ENCODE assay signal across 9 mouse cellular contexts in the genomic region with DNA sequence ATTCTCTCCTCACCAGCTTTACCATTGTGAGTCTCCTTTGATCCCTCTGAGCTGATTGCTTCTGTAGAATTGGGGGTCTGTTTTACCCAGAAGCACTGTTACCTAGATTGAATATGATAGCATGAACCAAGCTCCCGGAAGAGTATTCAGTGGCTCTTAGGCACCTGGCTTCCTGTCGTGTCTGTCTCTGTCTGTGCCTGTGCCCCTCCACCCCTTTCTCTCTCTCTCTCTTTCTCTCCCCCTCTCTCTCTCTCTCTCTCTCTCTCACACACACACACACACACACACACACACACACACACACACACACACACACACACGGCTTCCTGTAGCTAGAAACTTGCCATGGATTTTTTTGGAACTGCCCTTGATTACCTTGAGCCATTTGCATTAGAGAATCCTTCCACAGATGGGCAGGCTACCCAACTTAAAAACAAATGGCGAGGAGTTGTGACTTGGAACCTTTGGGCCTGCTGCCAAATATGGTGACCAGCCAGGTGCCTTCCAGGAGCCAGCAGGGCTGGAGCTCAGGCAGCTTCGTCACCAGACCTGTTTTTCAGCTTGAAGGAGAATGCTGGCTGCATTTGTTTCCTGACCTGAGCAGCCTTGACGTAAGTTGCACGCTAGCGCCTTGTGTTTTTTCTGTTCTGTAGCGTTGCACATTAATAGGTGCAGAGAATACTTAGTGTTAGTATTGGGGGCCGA. TPM values are rescaled to one million over a fixed set of nuclear protein-coding genes. Genes with fewer than 3 reads are reported as not detected.
DNase-seq lines count a peak whose midpoint lies in the region; ATAC-seq and TF ChIP-seq lines count a peak whose summit lies in the region.
"Had no signal": no experiment of that assay in that cellular context is flagged by ENCODE, and none has a peak within 500 bp of the region (broad histone marks: within the 10 kb centered on the region; RNA-seq: fewer than 3 reads in every experiment).

No protein-coding gene starts in this region.

- H3K9me3 ChIP-seq in intestine, postnatal 0 days (ENCODE audit: control insufficient read depth), result no peaks in the 10 kb centered on the region

- WGBS in kidney, adult 2 months, result 51% methylated on average over 10 of the region's 10 CpGs
- WGBS in intestine, postnatal 0 days, result 78% methylated on average over 10 of the region's 10 CpGs

- no peaks in the 10 kb centered on the region for H3K27me3 ChIP-seq in kidney, adult 2 months (replicated peaks; ENCODE audit: control insufficient read depth, insufficient read depth, low read length)
- H3K27me3 ChIP-seq in intestine, postnatal 0 days (replicated peaks; ENCODE audit: control insufficient read depth, insufficient read depth, low read length), result no peaks in the 10 kb centered on the region

- DNase-seq in gastrocnemius, postnatal 25 days, result peak; percentile 26
- no peak for DNase-seq in gastrocnemius, postnatal 10 days
- DNase-seq in brain, embryonic 14.5 days (ENCODE audit: low read depth), result peak; percentile 11
- DNase-seq in kidney, adult 2 months, result peak; percentile 92
- peak; percentile 83 for DNase-seq in lung, postnatal 36 days
- DNase-seq in spleen, adult 18-20 months, result no peak
- DNase-seq in liver, result no peak
- DNase-seq: gastrocnemius, postnatal 36 days had no signal

- no peak overlapping the region for H3K9ac ChIP-seq in intestine, postnatal 0 days (ENCODE audit: low read depth, low read length)

- H3K4me2 ChIP-seq in intestine, postnatal 0 days (replicated peaks; ENCODE audit: low read depth), result no peak overlapping the region

- TF ChIP-seq POLR2A in brain, embryonic 14.5 days (IDR thresholded peaks at IDR 0.05; ENCODE audit: borderline replicate concordance, extremely low read depth, insufficient read depth, insufficient read length, poor library complexity, severe bottlenecking), result no peak
- no peak for TF ChIP-seq POLR2A in kidney, adult 2 months (IDR thresholded peaks at IDR 0.05; ENCODE audit: low read depth, low read length)

- ATAC-seq in intestine, postnatal 0 days, result no peak

- H3K27ac ChIP-seq in kidney, adult 2 months (ENCODE audit: insufficient read depth, low read depth, low read length), result peak overlapping the region; percentile 69
- H3K27ac ChIP-seq in intestine, postnatal 0 days (ENCODE audit: low read depth, low read length), result no peak overlapping the region

- H3K4me1 ChIP-seq in kidney, adult 2 months (ENCODE audit: control insufficient read depth, insufficient read depth, low read length), result peaks cover 13% of the 10 kb centered on the region
- H3K4me1 ChIP-seq in intestine, postnatal 0 days (replicated peaks; ENCODE audit: control insufficient read depth, insufficient read depth, low read length), result peaks cover 6% of the 10 kb centered on the region

- no peak overlapping the region for H3K4me3 ChIP-seq in kidney, adult 2 months (ENCODE audit: insufficient read depth, low read depth, low read length)
- H3K4me3 ChIP-seq in intestine, postnatal 0 days (ENCODE audit: low read depth, low read length), result no peak overlapping the region

- no peak for TF ChIP-seq CTCF in brain, embryonic 14.5 days (IDR thresholded peaks at IDR 0.05; ENCODE audit: borderline replicate concordance, extremely low read depth, insufficient read depth, insufficient read length)
- no peak for TF ChIP-seq CTCF in kidney, adult 2 months (conservative IDR thresholded peaks at IDR 0.05; ENCODE audit: insufficient read depth, insufficient read length, low read depth, low read length)
- no peak for TF ChIP-seq CTCF in intestine, postnatal 0 days (IDR thresholded peaks at IDR 0.05; ENCODE audit: low read depth)

- H3K36me3 ChIP-seq in kidney, adult 2 months (ENCODE audit: control insufficient read depth, insufficient read depth, low read length), result no peaks in the 10 kb centered on the region; the same call in 1 of the 2 replicates
- peaks cover 37% of the 10 kb centered on the region for H3K36me3 ChIP-seq in intestine, postnatal 0 days (ENCODE audit: control insufficient read depth, insufficient read depth)

RNA-seq across cellular contexts. Expression of gene Bhlha15, which starts 27.1 kb away (rescaled TPM):
- not detected for total RNA-seq in gastrocnemius, postnatal 25 days (2021)
- under 1 TPM in 1 of 2 experiments, not detected in 1; 0.32 TPM for total RNA-seq in gastrocnemius, postnatal 10 days (2021)
- 0.03 and 0.11 TPM in 2 replicates for polyA plus RNA-seq in brain, embryonic 14.5 days (2012; rRNA removed)
- polyA plus RNA-seq in kidney, adult 2 months (2012; rRNA removed), result 0.14 and 0.24 TPM in 2 replicates
- 0.13 and 0.16 TPM in 2 replicates for polyA plus RNA-seq in intestine, postnatal 0 days (2015; fragmentation: Nextera tagmentation; extraction: Ambion mirVana)
- total RNA-seq: gastrocnemius, postnatal 36 days had no signal

Comparison
In these comparisons a context has a peak if more than half of its experiments do, and no peak if none do; other contexts are left out.
1. DNase-seq: peak in gastrocnemius, postnatal 25 days (single experiment), brain, embryonic 14.5 days (single experiment), kidney, adult 2 months (single experiment) and lung, postnatal 36 days (single experiment); none in gastrocnemius, postnatal 10 days (single experiment), spleen, adult 18-20 months (0 of 2) and liver (single experiment).